Mouse (Mus musculus) thymus, adult 2 months (tissue): ENCODE results near the gene Plcz1. TPM values are rescaled to one million over a fixed set of nuclear protein-coding genes. Genes with fewer than 3 reads are reported as not detected.

Experiments
- DNase-seq: peaks from one replicate; pipeline ENCODE4 v3.0.0; 2021
- H3K27ac ChIP-seq: fragments of 200-500 bp; 2 replicates; pipeline ENCODE4 v1.5.1; 2012; ENCODE audit warnings: low read length, control low read depth; ENCODE audit not compliant: control insufficient read depth, insufficient read depth
- H3K27me3 ChIP-seq: fragments of 200-500 bp; 2 replicates; pipeline ENCODE4 v1.6.1; 2012; ENCODE audit warnings: mild to moderate bottlenecking, low read length, moderate library complexity, mixed read lengths; ENCODE audit not compliant: control insufficient read depth, insufficient read depth
- H3K36me3 ChIP-seq: fragments of 200-500 bp; 2 replicates; pipeline ENCODE4 v1.6.1; 2012; ENCODE audit warnings: mild to moderate bottlenecking, low read length, moderate library complexity; ENCODE audit not compliant: control insufficient read depth, insufficient read depth
- H3K4me1 ChIP-seq: fragments of 200-500 bp; replicated peaks from 2 replicates; pipeline ENCODE4 v1.6.1; 2012; ENCODE audit warnings: low read length; ENCODE audit not compliant: control insufficient read depth, insufficient read depth
- H3K4me3 ChIP-seq: fragments of 200-500 bp; 2 replicates; pipeline ENCODE4 v1.5.1; 2012; ENCODE audit warnings: mild to moderate bottlenecking, low read length, control low read depth, moderate library complexity; ENCODE audit not compliant: control insufficient read depth, insufficient read depth
- CTCF ChIP-seq: fragments of 200-500 bp; IDR thresholded peaks from 2 replicates; pipeline ENCODE4 v1.5.1; 2012; ENCODE audit warnings: mild to moderate bottlenecking, control low read depth, low read length, moderate library complexity, borderline replicate concordance; ENCODE audit not compliant: control insufficient read depth, poor library complexity, insufficient read depth; ENCODE audit errors: extremely low read depth
- POLR2A ChIP-seq: fragments of 200-500 bp; IDR thresholded peaks from 2 replicates; pipeline ENCODE4 v1.6.1; 2012; ENCODE audit warnings: mild to moderate bottlenecking, low read length, control low read depth, moderate library complexity; ENCODE audit not compliant: control insufficient read depth, poor library complexity, insufficient read depth; ENCODE audit errors: extremely low read depth
- whole genome bisulfite sequencing: fragments of 180-500 bp; shearing (Covaris S2); methylation state at CpG from one replicate; pipeline ENCODE4 v1.1.7; 2018; 5-methylcytosine and 5-hydroxymethylcytosine counted together
- polyA plus RNA-seq: library from polyadenylated mRNA; depleted of rRNA; stranded (reverse); fragments of >200 nt; gene quantifications from 2 replicates; pipeline ENCODE4 v1.2.3, GENCODE M21; 2012

The Plcz1 gene
- polyA plus RNA-seq, 1 experiment: 0.05 TPM

DNA sequence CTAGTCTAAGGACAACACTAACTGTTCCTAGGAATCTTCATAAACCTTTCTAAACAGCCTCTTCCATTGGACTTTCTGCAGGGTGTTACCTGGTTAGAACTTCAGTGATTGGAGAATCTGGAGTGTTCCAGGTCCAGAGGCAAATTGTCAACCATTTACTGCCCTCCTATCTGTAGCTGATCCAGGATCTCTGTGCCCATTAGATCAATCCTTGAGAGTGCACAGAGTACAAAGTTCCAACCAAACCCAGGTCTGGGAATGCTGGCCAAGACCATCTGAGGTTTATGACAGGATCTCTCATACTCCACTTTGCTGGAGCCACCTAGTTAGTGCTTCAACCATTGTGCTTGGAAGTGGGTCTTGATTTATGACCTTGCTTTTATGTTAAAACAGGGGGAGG, 60.2 kb downstream of the Plcz1 start:
- Histone ChIP-seq H3K36me3 (no peaks in the 10 kb centered on the region), H3K4me1 (no peaks in the 10 kb centered on the region), H3K4me3 (no peak overlapping the region), H3K27ac (no peak overlapping the region), H3K27me3 (no peaks in the 10 kb centered on the region)
- TF ChIP-seq CTCF: no peak
- no peak for TF ChIP-seq POLR2A
- no peak for DNase-seq

DNA sequence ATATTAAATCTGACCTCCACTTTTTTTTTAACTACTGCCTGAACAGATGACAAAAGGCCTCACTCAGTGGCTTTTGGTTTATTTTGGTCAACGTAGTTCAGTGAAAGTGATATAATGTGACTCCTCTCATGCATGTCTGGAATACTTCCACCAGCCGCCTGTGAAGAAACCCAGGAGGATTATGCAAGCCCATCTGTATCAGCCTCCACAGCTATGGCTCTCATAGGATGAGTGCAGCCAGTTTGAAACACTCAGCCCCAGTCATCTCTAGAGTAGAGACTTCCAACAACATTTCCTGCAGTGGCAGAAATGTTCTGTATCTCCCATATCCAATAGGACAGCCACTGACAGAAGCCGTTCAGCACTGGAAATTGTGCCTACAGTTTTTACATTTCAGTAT, 63.1 kb downstream of the Plcz1 start:
- DNase-seq: no peak
- TF ChIP-seq CTCF (no peak), POLR2A (no peak)
- Histone ChIP-seq H3K36me3 (no peaks in the 10 kb centered on the region), H3K27ac (no peak overlapping the region), H3K27me3 (no peaks in the 10 kb centered on the region), H3K4me3 (no peak overlapping the region), H3K4me1 (no peaks in the 10 kb centered on the region)
- WGBS: 79% methylated on average over 3 of the region's 3 CpGs

DNA sequence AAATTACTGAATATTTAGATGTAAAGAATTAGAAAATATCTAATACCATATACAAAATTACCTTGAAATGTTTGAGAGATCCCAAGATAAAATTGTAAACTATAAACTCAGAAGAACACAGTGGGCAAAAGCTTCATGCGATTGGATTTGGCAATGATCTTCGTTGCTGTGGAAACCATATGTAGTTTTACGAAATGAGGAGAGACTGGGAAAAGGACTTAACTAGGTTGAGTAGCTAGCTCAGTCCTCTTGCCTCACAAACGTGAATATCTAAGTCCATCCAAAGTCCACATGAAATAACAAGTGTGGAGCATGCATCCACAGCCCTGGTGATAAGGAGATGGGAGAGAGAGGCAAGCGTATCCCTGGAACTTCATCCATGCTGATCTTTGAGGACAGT, 66.6 kb downstream of the Plcz1 start:
- no peak overlapping the region for H3K4me3 ChIP-seq
- 92% methylated on average over 5 of the region's 5 CpGs for WGBS

DNA sequence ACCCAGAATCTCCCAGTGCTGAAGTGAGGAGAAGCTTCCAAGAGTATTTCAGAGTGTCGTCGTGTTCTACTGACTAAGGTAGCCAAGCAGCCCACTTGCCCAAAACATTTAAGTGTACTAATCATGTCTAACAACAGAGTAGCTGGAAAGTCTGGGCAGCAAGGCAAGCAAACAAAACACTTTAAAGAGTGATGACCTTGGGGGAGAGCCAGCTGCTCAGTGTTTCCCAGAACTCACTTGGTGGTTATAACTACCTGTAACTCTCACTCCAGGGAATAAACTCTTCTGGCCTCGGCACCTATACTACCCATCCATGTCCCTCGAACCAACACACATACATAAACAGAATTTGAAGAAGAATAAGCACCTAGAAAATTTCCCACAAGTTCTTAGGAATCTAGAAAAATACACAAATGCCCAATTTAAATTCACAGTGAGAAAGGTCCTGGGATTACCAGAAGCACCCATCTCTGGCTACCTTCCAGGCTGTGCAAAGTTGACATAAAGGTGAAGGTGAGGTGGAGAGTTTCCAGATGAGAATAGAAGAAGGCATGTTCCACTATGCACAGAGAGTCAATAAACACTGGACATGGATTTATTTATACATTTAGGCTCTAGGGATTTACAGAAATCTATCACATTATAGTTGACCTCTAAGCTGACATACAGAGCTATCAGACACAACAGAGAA, 69.5 kb downstream of the Plcz1 start:
- H3K27ac ChIP-seq: no peak overlapping the region
- TF ChIP-seq CTCF (no peak), POLR2A (no peak)
- DNase-seq: no peak
- WGBS: 85% methylated on average over 4 of the region's 4 CpGs
- no peaks in the 10 kb centered on the region for H3K4me1 ChIP-seq
- no peaks in the 10 kb centered on the region for H3K27me3 ChIP-seq
- H3K36me3 ChIP-seq: no peaks in the 10 kb centered on the region
- no peak overlapping the region for H3K4me3 ChIP-seq

More for the DNA sequence above, 66.6 kb downstream of the Plcz1 start:
- Histone ChIP-seq H3K27me3 (no peaks in the 10 kb centered on the region), H3K4me1 (no peaks in the 10 kb centered on the region), H3K36me3 (no peaks in the 10 kb centered on the region), H3K27ac (no peak overlapping the region)
- no peak for DNase-seq
- TF ChIP-seq POLR2A (no peak), CTCF (no peak)

DNA sequence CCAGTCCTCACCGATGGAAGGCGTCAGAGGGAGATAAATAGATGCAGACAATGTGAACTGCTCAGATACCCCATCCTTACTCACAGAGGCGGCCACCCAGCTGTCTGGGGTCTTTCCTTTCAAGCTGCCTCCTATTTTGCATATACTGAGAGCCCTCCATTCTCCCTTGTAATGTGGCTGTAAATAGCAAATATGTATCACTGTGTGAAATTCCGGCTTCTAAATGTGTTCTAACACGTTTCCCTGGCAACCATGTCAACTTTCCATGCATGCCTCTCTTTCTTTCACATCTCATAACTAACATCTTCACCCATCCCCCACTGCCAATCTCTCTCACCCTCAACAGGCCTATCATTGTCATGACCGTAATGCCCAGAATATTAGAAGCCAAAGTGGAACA, 74.6 kb downstream of the Plcz1 start:
- Histone ChIP-seq H3K4me1 (no peaks in the 10 kb centered on the region), H3K27me3 (no peaks in the 10 kb centered on the region), H3K36me3 (no peaks in the 10 kb centered on the region), H3K27ac (no peak overlapping the region), H3K4me3 (no peak overlapping the region)
- TF ChIP-seq CTCF (no peak), POLR2A (no peak)
- DNase-seq: no peak
- WGBS: 82% methylated on average over 6 of the region's 6 CpGs

DNA sequence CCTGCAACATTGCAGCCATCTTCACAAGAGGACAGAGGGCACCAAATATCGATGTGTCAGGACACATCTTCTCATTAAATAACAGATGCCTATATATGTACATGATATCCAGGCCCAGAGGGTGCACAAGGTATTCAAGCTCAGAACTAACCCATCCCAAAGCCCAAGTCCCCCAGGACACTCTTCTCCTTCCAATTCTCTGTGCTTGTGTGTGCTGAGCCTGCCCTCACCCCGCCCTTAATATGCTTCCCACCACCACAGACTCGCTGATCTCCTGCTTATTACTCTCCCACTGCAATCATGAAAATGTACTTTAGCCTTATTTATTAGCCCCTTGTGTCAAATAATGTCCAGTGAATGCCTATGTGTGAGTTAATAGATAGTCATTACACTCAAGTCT, 76.4 kb downstream of the Plcz1 start:
- no peak for TF ChIP-seq CTCF
- TF ChIP-seq POLR2A: no peak
- Histone ChIP-seq H3K27ac (no peak overlapping the region), H3K4me3 (no peak overlapping the region), H3K4me1 (no peaks in the 10 kb centered on the region), H3K36me3 (no peaks in the 10 kb centered on the region), H3K27me3 (no peaks in the 10 kb centered on the region)
- DNase-seq: no peak
- WGBS: 81% methylated on average over 3 of the region's 3 CpGs

DNA sequence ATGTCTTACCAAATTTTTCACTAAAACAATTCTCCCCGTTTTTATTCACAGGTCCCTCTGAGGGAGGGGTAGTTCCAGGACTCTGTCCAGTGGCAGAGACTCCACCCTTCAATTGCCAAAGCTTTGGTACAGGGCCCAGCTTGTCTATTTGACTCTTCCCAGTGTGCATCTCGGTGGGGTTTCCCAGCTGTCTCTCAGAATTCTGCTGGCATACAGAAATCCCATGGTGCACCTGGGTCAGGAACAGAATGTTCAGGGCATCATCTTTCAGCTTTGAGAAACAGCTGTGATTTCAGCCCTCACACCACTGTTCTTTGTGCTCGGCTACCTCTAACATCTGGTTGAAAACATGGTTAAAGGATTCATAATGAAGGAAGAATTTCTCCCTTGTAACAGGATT, 77.5 kb downstream of the Plcz1 start:
- Histone ChIP-seq H3K27ac (no peak overlapping the region), H3K4me3 (no peak overlapping the region), H3K36me3 (no peaks in the 10 kb centered on the region), H3K4me1 (no peaks in the 10 kb centered on the region), H3K27me3 (no peaks in the 10 kb centered on the region)
- no peak for DNase-seq
- TF ChIP-seq CTCF: no peak
- 77% methylated on average over 3 of the region's 3 CpGs for WGBS
